Mouse (Mus musculus) heart, embryonic 10.5 days (tissue): ENCODE results near the gene Inafm2. TPM values are rescaled to one million over a fixed set of nuclear protein-coding genes. Genes with fewer than 3 reads are reported as not detected.

Experiments
- DNase-seq: peaks from one replicate; pipeline ENCODE4 v3.0.0-alpha.2; 2017; ENCODE audit warnings: low spot score
- H3K27ac ChIP-seq: fragments of 300-500 bp; sonication (generic); 2 replicates; pipeline ENCODE4 v1.5.1; 2016; ENCODE audit warnings: mild to moderate bottlenecking
- H3K27me3 ChIP-seq: fragments of 300-500 bp; sonication (generic); 2 replicates; pipeline ENCODE4 v1.6.1; 2016; ENCODE audit warnings: mild to moderate bottlenecking; ENCODE audit not compliant: poor library complexity, insufficient read depth, severe bottlenecking
- H3K36me3 ChIP-seq: fragments of 300-500 bp; sonication (generic); 2 replicates; pipeline ENCODE4 v1.6.1; 2016; ENCODE audit warnings: mild to moderate bottlenecking, moderate library complexity
- H3K4me1 ChIP-seq: fragments of 300-500 bp; sonication (generic); 2 replicates; pipeline ENCODE4 v1.6.1; 2016; ENCODE audit warnings: mild to moderate bottlenecking
- H3K4me3 ChIP-seq: fragments of 300-500 bp; sonication (generic); 2 replicates; pipeline ENCODE4 v1.5.1; 2016; ENCODE audit warnings: mild to moderate bottlenecking, moderate library complexity
- H3K9me3 ChIP-seq: fragments of 300-500 bp; sonication (generic); 2 replicates; pipeline ENCODE4 v1.6.1; 2016; ENCODE audit warnings: mild to moderate bottlenecking, moderate library complexity
- WGBS: fragments of 180-500 bp; shearing (Covaris S2); methylation state at CpG from one replicate; pipeline ENCODE4 v1.1.7; 2016; 5-methylcytosine and 5-hydroxymethylcytosine counted together
- polyA plus RNA-seq: library from polyadenylated mRNA; unstranded; fragments of >200 nt; fragmentation: Nextera tagmentation; extraction: Ambion mirVana; gene quantifications from 2 replicates; pipeline ENCODE4 v1.2.1, GENCODE M21; 2016

Inafm2 gene
- polyA plus RNA-seq, 1 experiment from 2014 or later: 22.6 TPM

GRCm38 (mm10) chr2:118751896-118752791 is 6.6 kb downstream of the Inafm2 start:
- H3K27me3 ChIP-seq: peaks cover 14% of the 10 kb centered on the region; the same call in 1 of the 2 replicates
- no peaks in the 10 kb centered on the region for H3K9me3 ChIP-seq
- H3K4me1 ChIP-seq: peaks cover 58% of the 10 kb centered on the region
- peak overlapping the region; percentile 83 for H3K27ac ChIP-seq
- peak overlapping the region; percentile 16; the same call in 1 of the 2 replicates for H3K4me3 ChIP-seq
- 43% methylated on average over 16 of the region's 16 CpGs for WGBS
- DNase-seq: peak; percentile 72
- H3K36me3 ChIP-seq: peaks cover 10% of the 10 kb centered on the region; the same call in 1 of the 2 replicates

- H3K4me1 ChIP-seq: peaks cover 54% of the 10 kb centered on the region
- peak overlapping the region; percentile 83 for H3K27ac ChIP-seq
- 42% methylated on average over 4 of the region's 4 CpGs for WGBS
- no peaks in the 10 kb centered on the region for H3K9me3 ChIP-seq
- no peak for DNase-seq
- H3K27me3 ChIP-seq: peaks cover 20% of the 10 kb centered on the region
- H3K36me3 ChIP-seq: peaks cover 15% of the 10 kb centered on the region; the same call in 1 of the 2 replicates
- no peak overlapping the region for H3K4me3 ChIP-seq
These were observed 7.2 kb downstream of the Inafm2 start for GRCm38 (mm10) chr2:118752792-118753108.

- DNase-seq: no peak
- WGBS: 78% methylated on average over 5 of the region's 5 CpGs
These were observed 8.6 kb downstream of the Inafm2 start for GRCm38 (mm10) chr2:118754143-118754542.

GRCm38 (mm10) chr2:118755407-118755806 is 9.8 kb downstream of the Inafm2 start:
- Histone ChIP-seq H3K27ac (no peak overlapping the region), H3K4me3 (no peak overlapping the region), H3K27me3 (peaks cover 43% of the 10 kb centered on the region), H3K36me3 (peaks cover 7% of the 10 kb centered on the region; the same call in 1 of the 2 replicates), H3K4me1 (peaks cover 39% of the 10 kb centered on the region), H3K9me3 (no peaks in the 10 kb centered on the region)
- WGBS: 76% methylated on average over 6 of the region's 6 CpGs
- DNase-seq: no peak

More at GRCm38 (mm10) chr2:118754143-118754542, 8.6 kb downstream of the Inafm2 start:
- H3K4me1 ChIP-seq: peaks cover 44% of the 10 kb centered on the region
- H3K4me3 ChIP-seq: no peak overlapping the region
- H3K36me3 ChIP-seq: peaks cover 10% of the 10 kb centered on the region; the same call in 1 of the 2 replicates
- H3K9me3 ChIP-seq: no peaks in the 10 kb centered on the region
- H3K27me3 ChIP-seq: peaks cover 34% of the 10 kb centered on the region
- no peak overlapping the region for H3K27ac ChIP-seq

- H3K27me3 ChIP-seq: peaks cover 50% of the 10 kb centered on the region
These were observed 10.5 kb downstream of the Inafm2 start for GRCm38 (mm10) chr2:118756103-118756502.

GRCm38 (mm10) chr2:118759828-118760227 is 14.3 kb downstream of the Inafm2 start:
- Histone ChIP-seq H3K27me3 (peaks cover 76% of the 10 kb centered on the region), H3K27ac (peak overlapping the region; percentile 10; the same call in 1 of the 2 replicates), H3K36me3 (peaks cover 7% of the 10 kb centered on the region; the same call in 1 of the 2 replicates), H3K4me1 (peaks cover 49% of the 10 kb centered on the region), H3K4me3 (no peak overlapping the region), H3K9me3 (no peaks in the 10 kb centered on the region)
- 13% methylated on average over 8 of the region's 8 CpGs for WGBS
- DNase-seq: peak; percentile 89

More at GRCm38 (mm10) chr2:118756103-118756502, 10.5 kb downstream of the Inafm2 start:
- no peak for DNase-seq
- WGBS: 64% methylated on average over 4 of the region's 4 CpGs
- Histone ChIP-seq H3K4me3 (no peak overlapping the region), H3K27ac (no peak overlapping the region), H3K4me1 (peaks cover 35% of the 10 kb centered on the region), H3K9me3 (no peaks in the 10 kb centered on the region), H3K36me3 (peaks cover 7% of the 10 kb centered on the region; the same call in 1 of the 2 replicates)

GRCm38 (mm10) chr2:118760311-118761025 is 14.9 kb downstream of the Inafm2 start:
- Histone ChIP-seq H3K4me3 (no peak overlapping the region), H3K36me3 (peaks cover 7% of the 10 kb centered on the region; the same call in 1 of the 2 replicates), H3K27ac (no peak overlapping the region), H3K27me3 (peaks cover 78% of the 10 kb centered on the region), H3K4me1 (peaks cover 49% of the 10 kb centered on the region), H3K9me3 (no peaks in the 10 kb centered on the region)
- WGBS: 85% methylated on average over 11 of the region's 11 CpGs
- DNase-seq: no peak

GRCm38 (mm10) chr2:118761358-118761757 is 15.8 kb downstream of the Inafm2 start:
- Histone ChIP-seq H3K9me3 (no peaks in the 10 kb centered on the region), H3K27ac (peak overlapping the region; percentile 91), H3K4me1 (peaks cover 54% of the 10 kb centered on the region), H3K36me3 (peaks cover 7% of the 10 kb centered on the region; the same call in 1 of the 2 replicates), H3K4me3 (peak overlapping the region; percentile 52), H3K27me3 (peaks cover 75% of the 10 kb centered on the region)
- 71% methylated on average over 12 of the region's 12 CpGs for WGBS
- DNase-seq: no peak

- Histone ChIP-seq H3K4me3 (peak within 1 kb of the TSS; percentile 52), H3K4me1 (peaks cover 58% of the 10 kb centered on the region), H3K27ac (peak within 1 kb of the TSS; percentile 91), H3K27me3 (peaks cover 68% of the 10 kb centered on the region), H3K36me3 (peaks cover 5% of the 10 kb centered on the region; the same call in 1 of the 2 replicates), H3K9me3 (no peaks in the 10 kb centered on the region)
- peak; percentile 91 for DNase-seq
- 5% methylated on average over 29 of the region's 29 CpGs for WGBS
These were observed 16.6 kb downstream of the Inafm2 start, which contains the start of gene Ccdc9b for GRCm38 (mm10) chr2:118761906-118762783. Gene Ccdc9b (minus strand): TSS chr2:118762661.

- Histone ChIP-seq H3K27me3 (peaks cover 62% of the 10 kb centered on the region), H3K27ac (peak overlapping the region; percentile 91), H3K4me1 (peaks cover 56% of the 10 kb centered on the region), H3K9me3 (no peaks in the 10 kb centered on the region), H3K36me3 (no peaks in the 10 kb centered on the region), H3K4me3 (peak overlapping the region; percentile 52)
- peak; percentile 85 for DNase-seq
- 9% methylated on average over 10 of the region's 10 CpGs for WGBS
These were observed 17.2 kb downstream of the Inafm2 start for GRCm38 (mm10) chr2:118762784-118763148.

- Histone ChIP-seq H3K4me3 (no peak overlapping the region), H3K36me3 (no peaks in the 10 kb centered on the region), H3K27ac (peak overlapping the region; percentile 91), H3K27me3 (peaks cover 55% of the 10 kb centered on the region), H3K4me1 (peaks cover 56% of the 10 kb centered on the region), H3K9me3 (no peaks in the 10 kb centered on the region)
- no peak for DNase-seq
- 55% methylated on average over 7 of the region's 7 CpGs for WGBS
These were observed 17.9 kb downstream of the Inafm2 start for GRCm38 (mm10) chr2:118763469-118763868.
